Mouse (Mus musculus): ENCODE measurements at regions not wholly inside any gene's neighbourhood (a gene's known extent, or its start where the extent isn't known, plus 50 kb on each side); places are given as distances from the start of the nearest gene placed in this dataset.

GRCm38 (mm10) chr5:11983452-11983851 lies 65.6 kb downstream of the 4933402N22Rik start:
- 58% methylated on average over 4 of the region's 4 CpGs for WGBS
- H3K27ac ChIP-seq, result no peak overlapping the region
- no peaks in the 10 kb centered on the region for H3K9me3 ChIP-seq (replicated peaks; ENCODE audit: low read length)
- no peak overlapping the region for H3K4me2 ChIP-seq (ENCODE audit: low read length)
- no peak for DNase-seq (ENCODE audit: low spot score)
- TF ChIP-seq CTCF (IDR thresholded peaks at IDR 0.05; ENCODE audit: low read depth), result no peak
- no peaks in the 10 kb centered on the region for H3K4me1 ChIP-seq (replicated peaks; ENCODE audit: insufficient read depth, low read length)
- no peak overlapping the region for H3K4me3 ChIP-seq (replicated peaks; ENCODE audit: low read depth, low read length)
- ATAC-seq (replicated peaks; ENCODE audit: low FRiP score, low read depth), result no peak
- no peaks in the 10 kb centered on the region for H3K27me3 ChIP-seq (ENCODE audit: insufficient read depth, low read length)
- H3K9ac ChIP-seq (ENCODE audit: low read depth, low read length), result no peak overlapping the region
- no peaks in the 10 kb centered on the region for H3K36me3 ChIP-seq (ENCODE audit: insufficient read depth, low read length)

- Histone ChIP-seq H3K9ac (ENCODE audit: low read depth, low read length) (no peak overlapping the region), H3K36me3 (ENCODE audit: insufficient read depth, low read length) (no peaks in the 10 kb centered on the region), H3K9me3 (replicated peaks; ENCODE audit: low read length) (no peaks in the 10 kb centered on the region), H3K4me3 (replicated peaks; ENCODE audit: low read depth, low read length) (no peak overlapping the region), H3K4me2 (ENCODE audit: low read length) (no peak overlapping the region), H3K4me1 (replicated peaks; ENCODE audit: insufficient read depth, low read length) (no peaks in the 10 kb centered on the region), H3K27ac (no peak overlapping the region), H3K27me3 (ENCODE audit: insufficient read depth, low read length) (no peaks in the 10 kb centered on the region)
- TF ChIP-seq CTCF (IDR thresholded peaks at IDR 0.05; ENCODE audit: low read depth), result no peak
- no peak for DNase-seq (ENCODE audit: low spot score)
- no peak for ATAC-seq (replicated peaks; ENCODE audit: low FRiP score, low read depth)
- 83% methylated on average over 5 of the region's 5 CpGs for WGBS
These were observed 71.3 kb downstream of the 4933402N22Rik start for GRCm38 (mm10) chr5:11989140-11989539.

- peak; percentile 47 for TF ChIP-seq CTCF (IDR thresholded peaks at IDR 0.05; ENCODE audit: low read depth)
- Histone ChIP-seq H3K4me2 (ENCODE audit: low read length) (no peak overlapping the region), H3K27me3 (ENCODE audit: insufficient read depth, low read length) (no peaks in the 10 kb centered on the region), H3K36me3 (ENCODE audit: insufficient read depth, low read length) (no peaks in the 10 kb centered on the region), H3K9ac (ENCODE audit: low read depth, low read length) (no peak overlapping the region), H3K9me3 (replicated peaks; ENCODE audit: low read length) (no peaks in the 10 kb centered on the region), H3K27ac (no peak overlapping the region), H3K4me3 (replicated peaks; ENCODE audit: low read depth, low read length) (no peak overlapping the region), H3K4me1 (replicated peaks; ENCODE audit: insufficient read depth, low read length) (no peaks in the 10 kb centered on the region)
- ATAC-seq (replicated peaks; ENCODE audit: low FRiP score, low read depth) (no peak), DNase-seq (ENCODE audit: low spot score) (no peak)
These were observed 82.9 kb downstream of the 4933402N22Rik start for GRCm38 (mm10) chr5:12000777-12001176.

DNA sequence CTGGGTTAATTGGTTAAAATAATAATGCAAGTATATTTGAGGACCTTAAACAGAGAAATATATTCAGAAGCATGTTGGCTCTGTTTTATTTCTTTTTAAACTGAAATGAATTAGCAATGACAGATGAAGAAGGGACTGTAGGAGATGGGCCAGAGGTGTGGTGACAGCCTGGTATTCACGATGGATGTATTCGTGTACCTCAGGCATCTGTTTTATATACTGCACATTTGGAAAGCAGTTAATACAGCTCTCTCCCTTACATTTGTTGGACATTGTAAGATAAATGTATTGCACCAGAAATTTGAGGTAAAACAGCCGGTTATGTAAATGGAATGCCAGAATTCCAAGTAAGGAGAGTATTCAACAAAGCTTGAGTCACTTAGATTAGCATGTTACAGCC lies 88.6 kb downstream of the 4933402N22Rik start:
- Histone ChIP-seq H3K27me3 (ENCODE audit: insufficient read depth, low read length) (no peaks in the 10 kb centered on the region), H3K4me1 (replicated peaks; ENCODE audit: insufficient read depth, low read length) (no peaks in the 10 kb centered on the region), H3K36me3 (ENCODE audit: insufficient read depth, low read length) (no peaks in the 10 kb centered on the region), H3K9me3 (replicated peaks; ENCODE audit: low read length) (no peaks in the 10 kb centered on the region), H3K27ac (no peak overlapping the region), H3K4me3 (replicated peaks; ENCODE audit: low read depth, low read length) (no peak overlapping the region), H3K4me2 (ENCODE audit: low read length) (no peak overlapping the region), H3K9ac (ENCODE audit: low read depth, low read length) (no peak overlapping the region)
- ATAC-seq (replicated peaks; ENCODE audit: low FRiP score, low read depth), result no peak
- no peak for TF ChIP-seq CTCF (IDR thresholded peaks at IDR 0.05; ENCODE audit: low read depth)
- peak; percentile 15 for DNase-seq (ENCODE audit: low spot score)
- 68% methylated on average over 3 of the region's 3 CpGs for WGBS

- H3K9me3 ChIP-seq (replicated peaks; ENCODE audit: low read length), result no peaks in the 10 kb centered on the region
- DNase-seq (ENCODE audit: low spot score), result no peak
- WGBS, result 79% methylated on average over 1 of the region's 1 CpGs
- TF ChIP-seq CTCF (IDR thresholded peaks at IDR 0.05; ENCODE audit: low read depth), result no peak
- H3K36me3 ChIP-seq (ENCODE audit: insufficient read depth, low read length), result no peaks in the 10 kb centered on the region
- no peak overlapping the region for H3K4me3 ChIP-seq (replicated peaks; ENCODE audit: low read depth, low read length)
- H3K27ac ChIP-seq, result no peak overlapping the region
- H3K4me1 ChIP-seq (replicated peaks; ENCODE audit: insufficient read depth, low read length), result no peaks in the 10 kb centered on the region
- no peak overlapping the region for H3K9ac ChIP-seq (ENCODE audit: low read depth, low read length)
- no peaks in the 10 kb centered on the region for H3K27me3 ChIP-seq (ENCODE audit: insufficient read depth, low read length)
- no peak for ATAC-seq (replicated peaks; ENCODE audit: low FRiP score, low read depth)
- no peak overlapping the region for H3K4me2 ChIP-seq (ENCODE audit: low read length)
These were observed 98.5 kb downstream of the 4933402N22Rik start for GRCm38 (mm10) chr5:12016332-12016731.

- H3K4me1 ChIP-seq (replicated peaks; ENCODE audit: insufficient read depth, low read length), result no peaks in the 10 kb centered on the region
These were observed 102.6 kb downstream of the 4933402N22Rik start for GRCm38 (mm10) chr5:12020489-12020888.

DNA sequence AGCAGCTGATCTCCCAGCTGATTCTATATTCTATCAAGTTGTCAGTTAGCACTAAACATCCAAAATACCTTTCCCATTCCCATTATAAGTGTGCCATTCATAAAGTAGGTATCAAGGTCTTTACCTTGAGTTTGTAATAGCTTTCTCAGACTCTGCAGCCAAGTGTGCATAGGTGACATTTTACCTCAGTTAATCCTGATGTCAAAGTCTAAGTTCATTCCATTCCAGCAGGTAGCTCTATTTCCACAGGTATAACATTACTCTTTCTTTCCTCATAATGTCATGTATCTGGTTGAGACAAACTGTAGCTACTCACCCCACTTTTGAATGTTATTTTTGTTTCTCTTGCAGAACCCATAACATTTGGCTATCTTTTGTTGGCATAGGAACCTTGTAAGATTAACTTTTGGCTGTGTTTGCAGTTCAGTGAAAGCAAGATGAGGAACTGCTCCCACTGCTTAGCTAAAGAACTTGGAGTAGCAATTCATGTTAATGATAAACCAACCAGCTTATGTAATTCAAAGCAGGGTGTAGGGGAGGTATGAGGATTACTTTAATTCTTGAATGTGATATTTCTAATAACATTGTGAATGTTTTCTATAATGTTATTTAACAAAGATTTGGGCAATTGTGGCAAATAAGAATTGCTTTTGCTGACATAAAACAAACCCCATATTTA lies 107.0 kb downstream of the 4933402N22Rik start:
- DNase-seq (ENCODE audit: low spot score) (no peak), ATAC-seq (replicated peaks; ENCODE audit: low FRiP score, low read depth) (no peak)
- no peaks in the 10 kb centered on the region for H3K9me3 ChIP-seq (replicated peaks; ENCODE audit: low read length)
- H3K36me3 ChIP-seq (ENCODE audit: insufficient read depth, low read length), result no peaks in the 10 kb centered on the region
- no peaks in the 10 kb centered on the region for H3K4me1 ChIP-seq (replicated peaks; ENCODE audit: insufficient read depth, low read length)
- no peak overlapping the region for H3K4me2 ChIP-seq (ENCODE audit: low read length)
- H3K9ac ChIP-seq (ENCODE audit: low read depth, low read length), result no peak overlapping the region
- H3K27me3 ChIP-seq (ENCODE audit: insufficient read depth, low read length), result no peaks in the 10 kb centered on the region
- H3K27ac ChIP-seq, result no peak overlapping the region
- no peak for TF ChIP-seq CTCF (IDR thresholded peaks at IDR 0.05; ENCODE audit: low read depth)
- H3K4me3 ChIP-seq (replicated peaks; ENCODE audit: low read depth, low read length), result no peak overlapping the region

More at GRCm38 (mm10) chr5:12020489-12020888, 102.6 kb downstream of the 4933402N22Rik start:
- DNase-seq (ENCODE audit: low spot score), result no peak
- no peaks in the 10 kb centered on the region for H3K27me3 ChIP-seq (ENCODE audit: insufficient read depth, low read length)
- H3K9me3 ChIP-seq (replicated peaks; ENCODE audit: low read length), result no peaks in the 10 kb centered on the region
- no peak for TF ChIP-seq CTCF (IDR thresholded peaks at IDR 0.05; ENCODE audit: low read depth)
- no peak overlapping the region for H3K4me2 ChIP-seq (ENCODE audit: low read length)
- no peaks in the 10 kb centered on the region for H3K36me3 ChIP-seq (ENCODE audit: insufficient read depth, low read length)
- no peak overlapping the region for H3K9ac ChIP-seq (ENCODE audit: low read depth, low read length)
- no peak for ATAC-seq (replicated peaks; ENCODE audit: low FRiP score, low read depth)
- no peak overlapping the region for H3K4me3 ChIP-seq (replicated peaks; ENCODE audit: low read depth, low read length)
- no peak overlapping the region for H3K27ac ChIP-seq

All from kidney, postnatal 0 days (tissue).